Mouse (Mus musculus) E14TG2a.4 (cell line): Measurements from ENCODE around the gene Utp11.

Experiments used
- H3K27me3 ChIP-seq: 2 replicates; pipeline ENCODE4 v1.6.1; 2014; ENCODE audit warnings: low read length, control low read depth; ENCODE audit not compliant: insufficient read depth
- H3K36me3 ChIP-seq: 2 replicates; pipeline ENCODE4 v1.6.1; 2014; ENCODE audit warnings: low read length, control low read depth; ENCODE audit not compliant: insufficient read depth
- H3K4me1 ChIP-seq: replicated peaks from 2 replicates; pipeline ENCODE4 v1.6.1; 2014; ENCODE audit warnings: low read depth, low read length, control low read depth
- H3K4me3 ChIP-seq: replicated peaks from 2 replicates; pipeline ENCODE4 v1.5.1; 2014; ENCODE audit warnings: mild to moderate bottlenecking, low read length
- H3K9me3 ChIP-seq: 2 replicates; pipeline ENCODE4 v1.6.1; 2014; ENCODE audit warnings: low read length, control low read depth
- CTCF ChIP-seq: conservative IDR thresholded peaks from 2 replicates; pipeline ENCODE4 v1.5.1; 2014; ENCODE audit warnings: low read length
- NANOG ChIP-seq: IDR thresholded peaks from 2 replicates; pipeline ENCODE4 v1.6.1; 2014; ENCODE audit warnings: borderline replicate concordance, low read length, mixed read lengths
- POU5F1 ChIP-seq: IDR thresholded peaks from 2 replicates; pipeline ENCODE4 v1.6.1; 2014; ENCODE audit warnings: low read length, borderline replicate concordance

Gene Utp11

GRCm38 (mm10) chr4:124668078-124668477 lies 25.3 kb downstream of the Utp11 start:
- H3K9me3 ChIP-seq, result no peaks in the 10 kb centered on the region
- no peaks in the 10 kb centered on the region for H3K36me3 ChIP-seq
- H3K4me3 ChIP-seq, result 0 out of 2 replicates have a peak overlapping the region, but pooled peaks have one; percentile 26
- peaks cover 79% of the 10 kb centered on the region for H3K27me3 ChIP-seq
- TF ChIP-seq POU5F1, result no peak
- TF ChIP-seq CTCF, result no peak
- no peak for TF ChIP-seq NANOG
- peaks cover 39% of the 10 kb centered on the region for H3K4me1 ChIP-seq

- Histone ChIP-seq H3K9me3 (no peaks in the 10 kb centered on the region), H3K4me3 (peak overlapping the region; percentile 26; the same call in 1 of the 2 replicates), H3K4me1 (peaks cover 34% of the 10 kb centered on the region), H3K36me3 (no peaks in the 10 kb centered on the region), H3K27me3 (peaks cover 83% of the 10 kb centered on the region)
- TF ChIP-seq CTCF (no peak), NANOG (no peak)
Observed at GRCm38 (mm10) chr4:124667476-124668033, 25.8 kb downstream of the Utp11 start.

- no peaks in the 10 kb centered on the region for H3K9me3 ChIP-seq
- no peak for TF ChIP-seq POU5F1
- TF ChIP-seq CTCF, result no peak
- no peak for TF ChIP-seq NANOG
- peaks cover 8% of the 10 kb centered on the region for H3K36me3 ChIP-seq
Observed at GRCm38 (mm10) chr4:124664604-124665003, 28.8 kb downstream of the Utp11 start.

GRCm38 (mm10) chr4:124664185-124664584 lies 29.2 kb downstream of the Utp11 start:
- Histone ChIP-seq H3K36me3 (peaks cover 8% of the 10 kb centered on the region), H3K9me3 (no peaks in the 10 kb centered on the region), H3K27me3 (peaks cover 89% of the 10 kb centered on the region), H3K4me3 (no peak overlapping the region), H3K4me1 (peaks cover 25% of the 10 kb centered on the region)
- TF ChIP-seq NANOG, result no peak
- no peak for TF ChIP-seq POU5F1
- no peak for TF ChIP-seq CTCF

More at GRCm38 (mm10) chr4:124664604-124665003, 28.8 kb downstream of the Utp11 start:
- Histone ChIP-seq H3K4me3 (no peak overlapping the region), H3K27me3 (peaks cover 85% of the 10 kb centered on the region), H3K4me1 (peaks cover 21% of the 10 kb centered on the region)

GRCm38 (mm10) chr4:124663034-124663433 lies 30.4 kb downstream of the Utp11 start:
- TF ChIP-seq POU5F1, result no peak
- no peak for TF ChIP-seq NANOG
- TF ChIP-seq CTCF, result no peak

GRCm38 (mm10) chr4:124660603-124661002 lies 32.8 kb downstream of the Utp11 start:
- H3K36me3 ChIP-seq, result peaks cover 8% of the 10 kb centered on the region
- TF ChIP-seq NANOG, result no peak
- no peak for TF ChIP-seq POU5F1
- TF ChIP-seq CTCF, result no peak
- peaks cover 22% of the 10 kb centered on the region for H3K4me1 ChIP-seq
- no peaks in the 10 kb centered on the region for H3K9me3 ChIP-seq
- H3K27me3 ChIP-seq, result peaks cover 89% of the 10 kb centered on the region
- H3K4me3 ChIP-seq, result no peak overlapping the region

More at GRCm38 (mm10) chr4:124663034-124663433, 30.4 kb downstream of the Utp11 start:
- peaks cover 24% of the 10 kb centered on the region for H3K4me1 ChIP-seq
- H3K27me3 ChIP-seq, result peaks cover 93% of the 10 kb centered on the region
- no peaks in the 10 kb centered on the region for H3K9me3 ChIP-seq
- no peak overlapping the region for H3K4me3 ChIP-seq
- peaks cover 8% of the 10 kb centered on the region for H3K36me3 ChIP-seq

- Histone ChIP-seq H3K4me3 (peak overlapping the region; percentile 85), H3K27me3 (peaks cover 89% of the 10 kb centered on the region), H3K36me3 (peaks cover 8% of the 10 kb centered on the region), H3K4me1 (peaks cover 22% of the 10 kb centered on the region), H3K9me3 (no peaks in the 10 kb centered on the region)
- TF ChIP-seq CTCF (no peak), POU5F1 (no peak), NANOG (no peak)
Observed at GRCm38 (mm10) chr4:124659251-124660217, 33.9 kb downstream of the Utp11 start.

- Histone ChIP-seq H3K4me3 (peak overlapping the region; percentile 85), H3K27me3 (peaks cover 88% of the 10 kb centered on the region), H3K4me1 (peaks cover 24% of the 10 kb centered on the region), H3K36me3 (peaks cover 8% of the 10 kb centered on the region), H3K9me3 (no peaks in the 10 kb centered on the region)
- no peak for TF ChIP-seq POU5F1
- no peak for TF ChIP-seq CTCF
- TF ChIP-seq NANOG, result no peak
Observed at GRCm38 (mm10) chr4:124658412-124658851, 35.0 kb downstream of the Utp11 start.
